Mouse (Mus musculus) embryonic fibroblast, embryonic 13.5 days (primary cell): ENCODE data around the gene Itgb2l. TPM values are rescaled to one million over a fixed set of nuclear protein-coding genes. Genes with fewer than 3 reads are reported as not detected.

Source experiments
- H3K27ac ChIP-seq: 2 replicates; pipeline ENCODE4 v1.5.1; 2012; ENCODE audit warnings: low read length, control low read depth, inconsistent platforms; ENCODE audit not compliant: insufficient read depth
- H3K4me1 ChIP-seq: 2 replicates; pipeline ENCODE4 v1.6.1; 2011; ENCODE audit warnings: low read length; ENCODE audit not compliant: control insufficient read depth, insufficient read depth
- H3K4me3 ChIP-seq: 2 replicates; pipeline ENCODE4 v1.5.1; 2011; ENCODE audit warnings: mild to moderate bottlenecking, control low read depth, low read length; ENCODE audit not compliant: insufficient read depth
- CTCF ChIP-seq: IDR thresholded peaks from 2 replicates; pipeline ENCODE4 v1.5.1; 2011; ENCODE audit warnings: mild to moderate bottlenecking, control low read depth, low read length, moderate library complexity, borderline replicate concordance; ENCODE audit not compliant: insufficient read depth
- POLR2A ChIP-seq: IDR thresholded peaks from 2 replicates; pipeline ENCODE4 v1.6.1; 2011; ENCODE audit warnings: low read depth, mild to moderate bottlenecking, control low read depth, low read length, moderate library complexity
- polyA plus RNA-seq: library from polyadenylated mRNA; stranded (reverse); fragments of >200 nt; gene quantifications from 2 replicates; pipeline ENCODE4 v1.2.4, GENCODE M21; 2011; ENCODE audit warnings: low read depth; ENCODE audit not compliant: missing spikeins, insufficient read length

Gene Itgb2l
- polyA plus RNA-seq, 1 experiment, result not detected

- H3K4me1 ChIP-seq, result no peaks in the 10 kb centered on the region; the same call in 1 of the 2 replicates
- H3K4me3 ChIP-seq, result no peak overlapping the region
- TF ChIP-seq CTCF, result no peak
- no peak for TF ChIP-seq POLR2A
- no peak overlapping the region for H3K27ac ChIP-seq
Measured at GRCm38 (mm10) chr16:96396013-96396650, 47.3 kb downstream of the Itgb2l start.

- TF ChIP-seq CTCF (no peak), POLR2A (no peak)
- Histone ChIP-seq H3K27ac (no peak overlapping the region), H3K4me3 (no peak overlapping the region)
Measured at GRCm38 (mm10) chr16:96395516-96395915, 47.9 kb downstream of the Itgb2l start.

GRCm38 (mm10) chr16:96391070-96391469, 52.3 kb downstream of the Itgb2l start:
- TF ChIP-seq CTCF, result no peak
- no peak for TF ChIP-seq POLR2A
- Histone ChIP-seq H3K27ac (no peak overlapping the region), H3K4me1 (no peaks in the 10 kb centered on the region; the same call in 1 of the 2 replicates), H3K4me3 (no peak overlapping the region)

More at GRCm38 (mm10) chr16:96395516-96395915, 47.9 kb downstream of the Itgb2l start:
- H3K4me1 ChIP-seq, result no peaks in the 10 kb centered on the region; the same call in 1 of the 2 replicates

- no peak for TF ChIP-seq CTCF
- no peak for TF ChIP-seq POLR2A
Measured at GRCm38 (mm10) chr16:96388481-96388880, 54.9 kb downstream of the Itgb2l start.

GRCm38 (mm10) chr16:96387685-96388371, 55.6 kb downstream of the Itgb2l start:
- TF ChIP-seq CTCF (no peak), POLR2A (no peak)
- Histone ChIP-seq H3K27ac (no peak overlapping the region), H3K4me3 (no peak overlapping the region), H3K4me1 (no peaks in the 10 kb centered on the region)

More at GRCm38 (mm10) chr16:96388481-96388880, 54.9 kb downstream of the Itgb2l start:
- no peaks in the 10 kb centered on the region for H3K4me1 ChIP-seq
- no peak overlapping the region for H3K27ac ChIP-seq
- H3K4me3 ChIP-seq, result no peak overlapping the region

GRCm38 (mm10) chr16:96384741-96385140, 58.7 kb downstream of the Itgb2l start:
- TF ChIP-seq CTCF (no peak), POLR2A (no peak)
- Histone ChIP-seq H3K4me3 (no peak overlapping the region), H3K4me1 (no peaks in the 10 kb centered on the region), H3K27ac (no peak overlapping the region)

GRCm38 (mm10) chr16:96382496-96383181, 60.8 kb downstream of the Itgb2l start:
- Histone ChIP-seq H3K4me1 (no peaks in the 10 kb centered on the region), H3K27ac (no peak overlapping the region), H3K4me3 (no peak overlapping the region)
- TF ChIP-seq POLR2A (no peak), CTCF (no peak)

- TF ChIP-seq POLR2A (no peak), CTCF (no peak)
- H3K27ac ChIP-seq, result no peak overlapping the region
- no peak overlapping the region for H3K4me3 ChIP-seq
- no peaks in the 10 kb centered on the region for H3K4me1 ChIP-seq
Measured at GRCm38 (mm10) chr16:96381435-96381834, 62.0 kb downstream of the Itgb2l start.

- Histone ChIP-seq H3K4me1 (no peaks in the 10 kb centered on the region), H3K27ac (no peak overlapping the region), H3K4me3 (no peak overlapping the region)
- TF ChIP-seq POLR2A, result no peak
- no peak for TF ChIP-seq CTCF
Measured at GRCm38 (mm10) chr16:96378111-96378510, 65.3 kb downstream of the Itgb2l start.
